Mouse (Mus musculus) adrenal gland (tissue): ENCODE measurements around the gene Tescl.

Source experiments
- intact Hi-C: fragments of 180-260 bp; cut with DNase I; formaldehyde crosslinking; loops from one replicate; pipeline ENCODE4 v1.15.1; 2025

Tescl gene

DNA sequence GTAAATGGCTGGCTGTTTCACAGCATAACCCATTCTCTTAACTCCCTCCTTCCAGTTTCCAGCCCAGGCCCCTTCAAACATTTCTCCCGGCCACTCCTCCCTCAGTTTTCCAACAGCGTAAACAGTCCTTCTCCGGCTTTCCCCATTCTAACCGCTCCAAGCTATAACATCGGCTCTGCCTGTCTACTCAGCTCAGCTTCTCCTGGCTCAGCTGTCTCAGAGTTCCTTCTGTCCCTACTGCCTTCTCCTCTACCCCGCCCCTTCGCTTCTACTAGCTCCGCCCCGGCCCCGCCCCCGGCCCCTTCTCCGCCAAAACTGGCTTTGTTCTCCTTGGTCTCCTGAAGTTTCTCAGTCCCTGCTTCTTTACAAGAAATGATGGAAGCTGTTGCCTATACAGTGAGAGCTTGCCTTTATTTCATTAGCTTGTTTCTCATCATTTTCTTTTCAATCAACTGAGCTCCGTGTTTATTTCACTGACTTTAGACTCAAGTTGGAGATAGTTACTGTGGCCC lies 32.9 kb downstream of the Tescl start, which contains the start of gene Zfp61:
Gene Zfp61, minus strand, starts transcription at position 462 of the 512 bp plus-strand sequence.
- intact Hi-C loops = no loop called here

- intact Hi-C loops = loop anchor here (10.0 kb wide), 3 partner anchors 185 to 335 kb away; partner anchors contain the start of genes Zfp112 and Zfp180
Observed at GRCm38 (mm10) chr7:24299823-24300481, 33.8 kb downstream of the Tescl start.

DNA sequence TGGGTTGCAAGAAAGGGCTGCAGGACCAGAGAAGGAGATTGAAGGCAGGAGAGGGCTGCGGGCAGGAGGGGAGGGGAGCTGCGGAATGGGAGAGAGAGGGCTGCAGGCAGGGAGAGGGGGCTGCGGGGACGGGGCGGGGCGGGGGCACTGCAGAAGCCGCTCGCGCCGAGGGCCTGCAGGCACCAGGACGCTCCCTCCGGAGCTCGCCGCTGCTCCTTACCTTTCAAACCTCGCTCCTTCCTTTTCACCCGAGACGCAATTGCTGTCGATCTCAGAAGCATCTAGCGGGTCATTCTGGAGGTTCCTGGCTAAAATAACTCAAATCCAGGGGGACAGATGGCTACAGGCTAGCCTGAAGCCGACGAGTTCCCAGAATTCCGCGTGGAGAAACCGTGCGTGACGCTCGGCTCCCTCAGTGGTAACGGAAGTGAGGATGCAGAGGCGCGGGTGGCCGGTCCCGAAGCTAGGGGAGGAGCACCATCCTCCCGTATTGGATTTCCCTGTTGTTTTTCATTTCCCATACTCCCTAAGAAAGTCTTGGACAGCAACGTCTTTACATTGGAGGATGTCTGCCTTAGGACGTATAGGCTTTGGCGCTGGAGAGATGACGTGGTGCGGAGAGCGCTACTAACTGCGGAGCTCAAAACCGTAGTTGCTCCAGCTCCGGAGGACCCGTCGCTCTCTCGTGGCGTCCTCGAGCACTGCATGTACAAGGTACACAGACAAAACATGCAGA lies 34.6 kb downstream of the Tescl start:
- intact Hi-C loops = loop anchor here (10.0 kb wide), 3 partner anchors 184 to 334 kb away; partner anchors contain the start of genes Zfp112 and Zfp180

DNA sequence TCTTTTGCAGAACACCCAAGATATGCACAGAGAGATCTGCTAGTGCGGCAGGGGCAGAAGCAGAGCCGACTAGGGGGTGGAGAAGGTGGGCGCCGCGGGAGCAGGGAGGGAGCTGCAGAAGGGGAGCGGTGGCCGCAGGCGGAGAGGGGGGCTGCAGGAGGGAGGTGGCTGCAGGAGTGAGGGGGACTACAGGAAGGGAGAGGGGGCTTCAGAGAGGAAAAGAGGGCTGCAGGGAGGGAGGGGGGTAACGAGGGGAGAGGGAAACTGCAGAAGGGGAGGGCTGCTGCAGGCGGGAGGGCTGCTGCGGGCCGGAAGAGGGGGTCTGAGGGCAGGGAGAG lies 35.1 kb downstream of the Tescl start:
- intact Hi-C loops = loop anchor here (10.0 kb wide), 3 partner anchors 184 to 334 kb away; partner anchors contain the start of genes Zfp112 and Zfp180

DNA sequence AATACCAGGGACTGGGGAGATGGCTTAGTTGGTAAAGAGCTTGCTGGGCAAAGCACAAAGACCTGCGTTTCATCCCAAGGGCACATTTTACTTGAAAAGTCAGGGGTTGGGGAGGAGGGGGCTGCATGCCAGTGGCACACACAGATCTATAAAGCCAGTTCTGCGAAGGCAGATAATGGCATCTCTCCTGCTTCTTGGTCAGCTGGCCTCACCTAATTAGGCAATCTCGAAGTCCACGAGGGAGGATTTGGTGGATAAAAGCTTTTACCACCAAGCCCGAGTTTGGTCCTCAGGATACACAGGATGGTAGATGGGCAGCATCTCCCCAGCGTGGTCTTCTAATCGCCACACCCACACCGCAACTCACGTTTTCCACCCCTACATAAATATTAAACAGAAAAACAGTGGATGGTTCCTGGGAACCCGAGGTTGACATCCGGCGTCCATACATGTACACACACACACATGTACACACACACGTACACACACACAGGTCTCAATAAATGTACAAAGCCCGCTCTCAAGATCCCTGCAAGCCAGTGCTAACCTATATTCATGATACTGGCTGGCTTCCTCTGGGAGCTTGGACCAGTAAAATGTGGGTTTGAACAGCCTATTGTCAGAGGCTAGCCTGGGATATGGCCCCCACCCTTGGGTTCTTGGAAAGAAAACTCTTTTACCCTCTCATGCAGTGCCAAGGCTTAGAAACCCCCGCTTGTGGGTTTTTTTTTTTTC lies 36.2 kb downstream of the Tescl start:
- intact Hi-C loops = loop anchor here (10.0 kb wide), 3 partner anchors 183 to 333 kb away; partner anchors contain the start of genes Zfp112 and Zfp180

DNA sequence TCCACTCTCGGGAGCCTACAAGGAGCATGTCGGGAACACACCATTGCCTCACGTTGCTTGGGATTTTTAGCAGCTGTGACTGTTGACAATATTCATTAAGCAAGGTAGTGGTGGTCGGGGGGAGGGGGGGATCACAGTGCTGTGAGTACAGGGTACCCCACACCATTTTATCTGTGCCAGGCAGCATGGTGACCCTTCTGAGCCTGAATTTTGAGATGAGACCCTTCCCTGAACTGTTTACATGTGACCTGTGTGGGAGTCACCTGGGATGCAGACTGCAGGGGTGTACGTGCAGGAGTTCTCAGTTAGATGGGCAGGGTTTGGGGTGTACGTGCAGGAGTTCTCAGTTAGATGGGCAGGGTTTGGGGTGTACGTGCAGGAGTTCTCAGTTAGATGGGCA lies 37.4 kb downstream of the Tescl start:
- intact Hi-C loops = loop anchor here (10.0 kb wide), 3 partner anchors 182 to 332 kb away; partner anchors contain the start of genes Zfp112 and Zfp180

- intact Hi-C loops = loop anchor here (10.0 kb wide), 3 partner anchors 181 to 331 kb away; partner anchors contain the start of genes Zfp112 and Zfp180
Observed at GRCm38 (mm10) chr7:24295376-24295775, 38.4 kb downstream of the Tescl start.

DNA sequence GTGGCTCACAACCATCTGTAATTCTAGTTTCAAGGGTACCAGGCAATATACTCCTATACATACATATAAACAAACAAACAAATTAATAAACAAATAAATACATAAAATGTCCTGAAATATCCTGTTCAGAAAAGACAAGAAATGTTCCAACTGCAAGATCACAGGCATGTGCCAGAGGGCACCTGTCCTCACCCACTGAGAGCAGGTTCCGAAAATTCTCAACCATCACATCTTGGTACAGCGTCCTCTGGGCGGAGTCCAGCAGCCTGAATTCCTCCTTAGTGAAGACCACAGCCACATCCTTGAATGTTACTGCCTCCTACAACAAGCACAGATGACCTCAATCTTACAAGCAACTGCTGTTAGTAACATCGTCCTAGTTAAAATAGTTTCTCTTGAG lies 39.0 kb downstream of the Tescl start:
- intact Hi-C loops = loop anchor here (10.0 kb wide), 3 partner anchors 180 to 330 kb away; partner anchors contain the start of genes Zfp112 and Zfp180

DNA sequence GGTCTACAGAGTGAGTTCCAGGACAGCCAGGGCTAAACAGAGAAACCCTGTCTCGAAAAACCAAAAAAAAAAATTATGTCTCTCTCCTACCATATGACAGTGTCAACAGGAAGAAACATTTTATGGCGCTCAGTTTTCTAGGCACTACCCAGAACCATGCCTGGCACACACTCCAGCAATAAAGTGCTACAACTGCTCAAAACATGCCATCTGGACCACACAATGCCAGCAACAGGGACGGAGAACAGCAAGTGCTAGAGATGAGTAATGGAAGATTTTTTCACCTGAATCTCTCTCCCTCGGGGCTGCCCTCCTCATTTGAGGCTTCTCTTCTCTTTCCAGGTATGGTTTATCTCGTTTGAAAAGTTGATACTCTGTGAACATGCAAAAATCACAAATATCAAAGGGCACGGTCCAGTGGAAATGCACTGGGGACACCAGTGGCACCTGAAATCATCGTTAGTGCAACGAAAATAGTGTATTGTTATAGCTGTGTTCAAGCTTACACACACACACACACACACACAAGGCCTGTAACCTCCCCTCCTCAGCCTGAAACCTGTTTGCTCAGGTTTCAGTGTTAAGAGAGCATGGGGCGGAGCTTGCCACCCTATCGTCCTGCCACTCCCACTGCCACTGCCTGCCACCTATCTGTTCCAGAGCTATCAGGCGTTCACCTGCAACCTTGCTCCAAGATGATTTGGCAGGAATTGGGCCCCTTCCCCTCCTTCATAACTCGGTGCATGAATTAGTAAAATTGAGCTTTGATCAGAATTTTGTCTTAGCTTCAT lies 40.5 kb downstream of the Tescl start:
- intact Hi-C loops = loop anchor here (10.0 kb wide), 3 partner anchors 178 to 328 kb away; partner anchors contain the start of genes Zfp112 and Zfp180

DNA sequence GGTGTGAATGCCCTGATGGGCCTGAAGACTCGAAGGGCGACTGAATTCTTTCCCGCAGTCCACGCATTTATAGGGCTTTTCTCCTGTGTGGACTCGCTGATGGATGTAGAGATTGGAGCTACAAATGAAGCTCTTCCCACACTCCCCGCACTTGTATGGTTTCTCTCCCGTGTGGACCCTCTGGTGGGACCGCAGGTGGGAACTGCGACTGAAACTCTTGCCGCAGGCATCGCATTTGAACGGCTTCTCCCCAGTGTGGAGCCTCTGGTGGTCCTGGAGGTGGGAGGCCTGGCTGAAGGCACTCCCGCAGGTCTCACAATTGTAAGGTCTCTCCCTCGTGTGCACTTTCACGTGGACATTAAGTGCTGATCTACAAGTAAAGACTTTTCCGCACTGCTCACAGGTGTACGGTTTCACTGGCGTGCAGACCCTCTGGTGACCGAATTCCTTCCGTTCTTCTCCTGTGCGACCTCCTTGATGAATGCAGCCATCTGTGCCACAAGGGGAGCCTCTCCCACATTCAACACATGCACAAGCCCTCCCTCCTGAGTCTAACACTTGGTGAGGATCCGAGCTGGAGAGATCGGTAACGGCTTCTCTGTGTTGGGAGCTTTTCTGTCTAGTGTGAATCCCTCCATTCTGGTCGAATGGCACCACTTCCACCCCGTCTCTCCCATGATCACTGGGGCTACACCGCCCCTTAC lies 42.2 kb downstream of the Tescl start:
- intact Hi-C loops = loop anchor here (10.0 kb wide), 3 partner anchors 177 to 327 kb away; partner anchors contain the start of genes Zfp112 and Zfp180

- intact Hi-C loops = loop anchor here (10.0 kb wide), 3 partner anchors 175 to 325 kb away; partner anchors contain the start of genes Zfp112 and Zfp180
Observed at GRCm38 (mm10) chr7:24290106-24290693, 43.5 kb downstream of the Tescl start.

- intact Hi-C loops = no loop called here
Observed at GRCm38 (mm10) chr7:24288512-24288911, 45.2 kb downstream of the Tescl start.

DNA sequence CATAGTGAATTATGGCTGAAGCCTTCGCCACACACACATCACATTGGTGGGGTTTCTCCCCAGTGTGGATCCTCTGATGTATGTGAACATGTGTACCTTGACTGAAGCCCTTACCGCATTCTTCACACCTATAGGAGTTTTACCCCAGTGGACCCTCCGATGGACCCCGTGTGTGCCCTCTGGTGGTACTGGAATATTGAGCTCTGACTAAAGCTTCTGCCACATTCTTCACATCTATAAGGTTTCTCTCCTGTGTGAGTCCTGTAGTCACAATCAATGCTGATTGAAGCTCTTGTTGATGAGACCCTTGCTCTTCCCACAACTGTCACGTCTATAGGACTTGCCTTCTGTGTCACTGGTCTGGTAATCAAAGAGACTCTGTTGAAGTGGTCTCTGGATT lies 46.1 kb downstream of the Tescl start:
- intact Hi-C loops = no loop called here

DNA sequence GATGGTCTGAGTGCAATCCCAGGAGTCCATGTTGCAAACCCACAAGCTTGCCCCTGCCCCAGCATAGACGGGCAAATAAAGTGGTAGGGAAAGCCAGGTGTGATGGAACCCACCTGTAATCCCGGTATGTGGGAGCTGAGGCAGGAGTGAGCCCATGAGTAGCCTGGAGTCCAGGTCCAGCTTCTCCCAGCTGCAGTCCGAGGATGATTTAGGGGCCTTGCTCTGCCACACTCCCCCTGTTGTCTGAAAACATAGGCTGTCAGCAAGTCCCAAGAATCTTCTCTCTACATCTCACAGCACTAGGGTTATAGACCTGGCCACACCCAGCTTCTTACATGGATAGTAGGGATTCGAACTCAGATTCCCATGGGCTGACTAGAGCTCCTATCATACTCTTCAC lies 46.8 kb downstream of the Tescl start:
- intact Hi-C loops = no loop called here

- intact Hi-C loops = no loop called here
Observed at GRCm38 (mm10) chr7:24286090-24286489, 47.6 kb downstream of the Tescl start.
